Mouse (Mus musculus) 416B (cell line): ENCODE measurements at regions not wholly inside any gene's neighbourhood (a gene's known extent, or its start where the extent isn't known, plus 50 kb on each side); places are given as distances from the start of the nearest gene placed in this dataset.

ENCODE experiments used
- DNase-seq: peaks from one replicate; pipeline ENCODE4 v3.0.0; 2011; ENCODE audit warnings: low read depth

GRCm38 (mm10) chr2:45356558-45357170 lies 239.5 kb upstream of the Zeb2 start:
- no peak for DNase-seq

GRCm38 (mm10) chr2:45356021-45356420 lies 238.8 kb upstream of the Zeb2 start:
- DNase-seq = no peak

- DNase-seq = peak; percentile 26
Measured at GRCm38 (mm10) chr2:45351529-45352133, 234.4 kb upstream of the Zeb2 start.

GRCm38 (mm10) chr2:45346358-45346757 lies 229.2 kb upstream of the Zeb2 start:
- DNase-seq = no peak

- DNase-seq = no peak
Measured at GRCm38 (mm10) chr2:45339866-45340265, 222.7 kb upstream of the Zeb2 start.

- no peak for DNase-seq
Measured at GRCm38 (mm10) chr2:45338809-45339208, 221.6 kb upstream of the Zeb2 start.

- no peak for DNase-seq
Measured at GRCm38 (mm10) chr2:45316945-45317565, 199.9 kb upstream of the Zeb2 start.

- DNase-seq = no peak
Measured at GRCm38 (mm10) chr2:45287530-45288009, 170.4 kb upstream of the Zeb2 start.

GRCm38 (mm10) chr2:45283811-45284210 lies 166.6 kb upstream of the Zeb2 start:
- DNase-seq = no peak

GRCm38 (mm10) chr2:45279490-45279889 lies 162.3 kb upstream of the Zeb2 start:
- DNase-seq = peak; percentile 96

- DNase-seq = no peak
Measured at GRCm38 (mm10) chr2:45277602-45278001, 160.4 kb upstream of the Zeb2 start.

GRCm38 (mm10) chr2:45276703-45277102 lies 159.5 kb upstream of the Zeb2 start:
- no peak for DNase-seq

- DNase-seq = peak; percentile 17
Measured at GRCm38 (mm10) chr2:45270035-45270434, 152.8 kb upstream of the Zeb2 start.

- no peak for DNase-seq
Measured at GRCm38 (mm10) chr2:45265819-45266218, 148.6 kb upstream of the Zeb2 start.

- peak; percentile 85 for DNase-seq
Measured at GRCm38 (mm10) chr2:45261949-45262348, 144.8 kb upstream of the Zeb2 start.

GRCm38 (mm10) chr2:45258897-45259296 lies 141.7 kb upstream of the Zeb2 start:
- DNase-seq = no peak

- no peak for DNase-seq
Measured at GRCm38 (mm10) chr2:45256373-45256772, 139.2 kb upstream of the Zeb2 start.

- DNase-seq = no peak
Measured at GRCm38 (mm10) chr2:45253936-45254335, 136.7 kb upstream of the Zeb2 start.

GRCm38 (mm10) chr2:45252321-45252720 lies 135.1 kb upstream of the Zeb2 start:
- no peak for DNase-seq

GRCm38 (mm10) chr2:45249658-45250057 lies 132.5 kb upstream of the Zeb2 start:
- no peak for DNase-seq

- DNase-seq = peak; percentile 54
Measured at GRCm38 (mm10) chr2:45246061-45246945, 129.1 kb upstream of the Zeb2 start.

GRCm38 (mm10) chr2:45245506-45245905 lies 128.3 kb upstream of the Zeb2 start:
- DNase-seq = peak; percentile 51
